Mouse (Mus musculus): ENCODE measurements at regions not wholly inside any gene's neighbourhood (a gene's known extent, or its start where the extent isn't known, plus 50 kb on each side); places are given as distances from the start of the nearest gene placed in this dataset.
"Not testable (repeated sequence)": the region's sequence is repeated elsewhere in the genome, so short reads cannot be mapped to it uniquely, and the experiment has no call there.

- ATAC-seq (ENCODE audit: insufficient number of reproducible peaks, low FRiP score, low TSS enrichment, low read depth), result no peak
- no peak overlapping the region for H3K4me3 ChIP-seq (ENCODE audit: low read depth, low read length)
- DNase-seq (ENCODE audit: low spot score), result no peak
- H3K9ac ChIP-seq (ENCODE audit: low read length), result no peak overlapping the region
- 90% methylated on average over 13 of the region's 13 CpGs for WGBS
- no peak overlapping the region for H3K27ac ChIP-seq (replicated peaks; ENCODE audit: low read depth, low read length)
- no peaks in the 10 kb centered on the region for H3K4me1 ChIP-seq (ENCODE audit: control insufficient read depth, insufficient read depth, low read length)
- H3K36me3 ChIP-seq (ENCODE audit: control insufficient read depth, insufficient read depth, low read length), result no peaks in the 10 kb centered on the region
- no peaks in the 10 kb centered on the region for H3K27me3 ChIP-seq (ENCODE audit: control insufficient read depth, insufficient read depth, low read length)
- no peak overlapping the region for H3K4me2 ChIP-seq (ENCODE audit: low read depth, severe bottlenecking)
- no peaks in the 10 kb centered on the region for H3K9me3 ChIP-seq (ENCODE audit: control insufficient read depth, low read length)
Observed at GRCm38 (mm10) chr3:34709553-34709952, 59.3 kb downstream of the Sox2 start.

- not testable (repeated sequence) for ATAC-seq (ENCODE audit: insufficient number of reproducible peaks, low FRiP score, low TSS enrichment, low read depth); H3K27me3 ChIP-seq (ENCODE audit: control insufficient read depth, insufficient read depth, low read length); H3K9me3 ChIP-seq (ENCODE audit: control insufficient read depth, low read length); H3K4me3 ChIP-seq (ENCODE audit: low read depth, low read length); DNase-seq (ENCODE audit: low spot score); H3K36me3 ChIP-seq (ENCODE audit: control insufficient read depth, insufficient read depth, low read length); H3K4me2 ChIP-seq (ENCODE audit: low read depth, severe bottlenecking); H3K9ac ChIP-seq (ENCODE audit: low read length); H3K4me1 ChIP-seq (ENCODE audit: control insufficient read depth, insufficient read depth, low read length); H3K27ac ChIP-seq (replicated peaks; ENCODE audit: low read depth, low read length)
- 93% methylated on average over 7 of the region's 7 CpGs for WGBS
Observed at GRCm38 (mm10) chr3:34712137-34712536, 61.9 kb downstream of the Sox2 start.

GRCm38 (mm10) chr3:34722506-34722905 lies 72.3 kb downstream of the Sox2 start:
- Histone ChIP-seq H3K9me3 (ENCODE audit: control insufficient read depth, low read length) (no peaks in the 10 kb centered on the region), H3K4me3 (ENCODE audit: low read depth, low read length) (no peak overlapping the region), H3K4me1 (ENCODE audit: control insufficient read depth, insufficient read depth, low read length) (no peaks in the 10 kb centered on the region), H3K9ac (ENCODE audit: low read length) (no peak overlapping the region), H3K27ac (replicated peaks; ENCODE audit: low read depth, low read length) (no peak overlapping the region), H3K27me3 (ENCODE audit: control insufficient read depth, insufficient read depth, low read length) (no peaks in the 10 kb centered on the region), H3K36me3 (ENCODE audit: control insufficient read depth, insufficient read depth, low read length) (no peaks in the 10 kb centered on the region), H3K4me2 (ENCODE audit: low read depth, severe bottlenecking) (no peak overlapping the region)
- no peak for ATAC-seq (ENCODE audit: insufficient number of reproducible peaks, low FRiP score, low TSS enrichment, low read depth)
- 85% methylated on average over 7 of the region's 7 CpGs for WGBS
- no peak for DNase-seq (ENCODE audit: low spot score)

- H3K27ac ChIP-seq (replicated peaks; ENCODE audit: low read depth, low read length), result no peak overlapping the region
- no peak overlapping the region for H3K4me2 ChIP-seq (ENCODE audit: low read depth, severe bottlenecking)
- DNase-seq (ENCODE audit: low spot score) (no peak), ATAC-seq (ENCODE audit: insufficient number of reproducible peaks, low FRiP score, low TSS enrichment, low read depth) (no peak)
- H3K4me3 ChIP-seq (ENCODE audit: low read depth, low read length), result no peak overlapping the region
- no peaks in the 10 kb centered on the region for H3K36me3 ChIP-seq (ENCODE audit: control insufficient read depth, insufficient read depth, low read length)
- no peaks in the 10 kb centered on the region for H3K4me1 ChIP-seq (ENCODE audit: control insufficient read depth, insufficient read depth, low read length)
- H3K27me3 ChIP-seq (ENCODE audit: control insufficient read depth, insufficient read depth, low read length), result no peaks in the 10 kb centered on the region
- H3K9me3 ChIP-seq (ENCODE audit: control insufficient read depth, low read length), result no peaks in the 10 kb centered on the region
- no peak overlapping the region for H3K9ac ChIP-seq (ENCODE audit: low read length)
- WGBS, result 89% methylated on average over 12 of the region's 12 CpGs
Observed at GRCm38 (mm10) chr3:34726955-34727354, 76.8 kb downstream of the Sox2 start.

- Histone ChIP-seq H3K9me3 (ENCODE audit: control insufficient read depth, low read length) (no peaks in the 10 kb centered on the region), H3K27ac (replicated peaks; ENCODE audit: low read depth, low read length) (no peak overlapping the region), H3K9ac (ENCODE audit: low read length) (no peak overlapping the region), H3K4me3 (ENCODE audit: low read depth, low read length) (no peak overlapping the region), H3K4me2 (ENCODE audit: low read depth, severe bottlenecking) (no peak overlapping the region), H3K4me1 (ENCODE audit: control insufficient read depth, insufficient read depth, low read length) (no peaks in the 10 kb centered on the region), H3K27me3 (ENCODE audit: control insufficient read depth, insufficient read depth, low read length) (no peaks in the 10 kb centered on the region), H3K36me3 (ENCODE audit: control insufficient read depth, insufficient read depth, low read length) (no peaks in the 10 kb centered on the region)
- no peak for ATAC-seq (ENCODE audit: insufficient number of reproducible peaks, low FRiP score, low TSS enrichment, low read depth)
- DNase-seq (ENCODE audit: low spot score), result no peak
Observed at GRCm38 (mm10) chr3:34728282-34728681, 78.1 kb downstream of the Sox2 start.

GRCm38 (mm10) chr3:34734966-34735365 lies 84.8 kb downstream of the Sox2 start:
- Histone ChIP-seq H3K4me3 (ENCODE audit: low read depth, low read length) (no peak overlapping the region), H3K36me3 (ENCODE audit: control insufficient read depth, insufficient read depth, low read length) (no peaks in the 10 kb centered on the region), H3K27me3 (ENCODE audit: control insufficient read depth, insufficient read depth, low read length) (no peaks in the 10 kb centered on the region), H3K4me1 (ENCODE audit: control insufficient read depth, insufficient read depth, low read length) (no peaks in the 10 kb centered on the region), H3K27ac (replicated peaks; ENCODE audit: low read depth, low read length) (no peak overlapping the region), H3K4me2 (ENCODE audit: low read depth, severe bottlenecking) (no peak overlapping the region), H3K9ac (ENCODE audit: low read length) (no peak overlapping the region), H3K9me3 (ENCODE audit: control insufficient read depth, low read length) (no peaks in the 10 kb centered on the region)
- no peak for ATAC-seq (ENCODE audit: insufficient number of reproducible peaks, low FRiP score, low TSS enrichment, low read depth)
- WGBS, result 82% methylated on average over 5 of the region's 5 CpGs
- no peak for DNase-seq (ENCODE audit: low spot score)

- DNase-seq (ENCODE audit: low spot score) (no peak), ATAC-seq (ENCODE audit: insufficient number of reproducible peaks, low FRiP score, low TSS enrichment, low read depth) (no peak)
- 87% methylated on average over 4 of the region's 4 CpGs for WGBS
- Histone ChIP-seq H3K36me3 (ENCODE audit: control insufficient read depth, insufficient read depth, low read length) (no peaks in the 10 kb centered on the region), H3K4me2 (ENCODE audit: low read depth, severe bottlenecking) (no peak overlapping the region), H3K9ac (ENCODE audit: low read length) (no peak overlapping the region), H3K4me3 (ENCODE audit: low read depth, low read length) (no peak overlapping the region), H3K9me3 (ENCODE audit: control insufficient read depth, low read length) (no peaks in the 10 kb centered on the region), H3K27me3 (ENCODE audit: control insufficient read depth, insufficient read depth, low read length) (no peaks in the 10 kb centered on the region), H3K4me1 (ENCODE audit: control insufficient read depth, insufficient read depth, low read length) (no peaks in the 10 kb centered on the region), H3K27ac (replicated peaks; ENCODE audit: low read depth, low read length) (no peak overlapping the region)
Observed at GRCm38 (mm10) chr3:34738001-34738400, 87.8 kb downstream of the Sox2 start.

GRCm38 (mm10) chr3:34738938-34739337 lies 88.7 kb downstream of the Sox2 start:
- Histone ChIP-seq H3K4me1 (ENCODE audit: control insufficient read depth, insufficient read depth, low read length) (no peaks in the 10 kb centered on the region), H3K4me2 (ENCODE audit: low read depth, severe bottlenecking) (no peak overlapping the region), H3K36me3 (ENCODE audit: control insufficient read depth, insufficient read depth, low read length) (no peaks in the 10 kb centered on the region), H3K27ac (replicated peaks; ENCODE audit: low read depth, low read length) (no peak overlapping the region), H3K9ac (ENCODE audit: low read length) (no peak overlapping the region), H3K9me3 (ENCODE audit: control insufficient read depth, low read length) (no peaks in the 10 kb centered on the region), H3K4me3 (ENCODE audit: low read depth, low read length) (no peak overlapping the region), H3K27me3 (ENCODE audit: control insufficient read depth, insufficient read depth, low read length) (no peaks in the 10 kb centered on the region)
- ATAC-seq (ENCODE audit: insufficient number of reproducible peaks, low FRiP score, low TSS enrichment, low read depth) (no peak), DNase-seq (ENCODE audit: low spot score) (no peak)
- WGBS, result 74% methylated on average over 7 of the region's 7 CpGs

GRCm38 (mm10) chr3:34739693-34740092 lies 89.5 kb downstream of the Sox2 start:
- Histone ChIP-seq H3K36me3 (ENCODE audit: control insufficient read depth, insufficient read depth, low read length) (no peaks in the 10 kb centered on the region), H3K9me3 (ENCODE audit: control insufficient read depth, low read length) (no peaks in the 10 kb centered on the region), H3K4me2 (ENCODE audit: low read depth, severe bottlenecking) (no peak overlapping the region), H3K4me1 (ENCODE audit: control insufficient read depth, insufficient read depth, low read length) (no peaks in the 10 kb centered on the region), H3K4me3 (ENCODE audit: low read depth, low read length) (no peak overlapping the region), H3K27me3 (ENCODE audit: control insufficient read depth, insufficient read depth, low read length) (no peaks in the 10 kb centered on the region), H3K9ac (ENCODE audit: low read length) (no peak overlapping the region), H3K27ac (replicated peaks; ENCODE audit: low read depth, low read length) (no peak overlapping the region)
- ATAC-seq (ENCODE audit: insufficient number of reproducible peaks, low FRiP score, low TSS enrichment, low read depth) (no peak), DNase-seq (ENCODE audit: low spot score) (no peak)
- WGBS, result 67% methylated on average over 7 of the region's 7 CpGs

Data from limb, embryonic 11.5 days (tissue).